Mouse (Mus musculus) E14TG2a.4 (cell line): Measurements from ENCODE around the gene Hist1h3b.
A peak's percentile ranks its signal among the peaks of the same experiment; 100 is the strongest.
"Not testable (repeated sequence)": the region's sequence is repeated elsewhere in the genome, so short reads cannot be mapped to it uniquely, and the experiment has no call there.

Experiments
- H3K27me3 ChIP-seq: 2 replicates; pipeline ENCODE4 v1.6.1; 2014; ENCODE audit warnings: low read length, control low read depth; ENCODE audit not compliant: insufficient read depth
- H3K36me3 ChIP-seq: 2 replicates; pipeline ENCODE4 v1.6.1; 2014; ENCODE audit warnings: low read length, control low read depth; ENCODE audit not compliant: insufficient read depth
- H3K4me1 ChIP-seq: replicated peaks from 2 replicates; pipeline ENCODE4 v1.6.1; 2014; ENCODE audit warnings: low read depth, low read length, control low read depth
- H3K4me3 ChIP-seq: replicated peaks from 2 replicates; pipeline ENCODE4 v1.5.1; 2014; ENCODE audit warnings: mild to moderate bottlenecking, low read length
- H3K9me3 ChIP-seq: 2 replicates; pipeline ENCODE4 v1.6.1; 2014; ENCODE audit warnings: low read length, control low read depth
- CTCF ChIP-seq: conservative IDR thresholded peaks from 2 replicates; pipeline ENCODE4 v1.5.1; 2014; ENCODE audit warnings: low read length
- NANOG ChIP-seq: IDR thresholded peaks from 2 replicates; pipeline ENCODE4 v1.6.1; 2014; ENCODE audit warnings: borderline replicate concordance, low read length, mixed read lengths
- POU5F1 ChIP-seq: IDR thresholded peaks from 2 replicates; pipeline ENCODE4 v1.6.1; 2014; ENCODE audit warnings: low read length, borderline replicate concordance

The Hist1h3b gene

GRCm38 (mm10) chr13:23763586-23764323 lies 11.7 kb downstream of the Hist1h3b start, which contains the start of gene Hist1h1a:
TSS of gene Hist1h1a (plus strand) at chr13:23763666.
- peaks cover 40% of the 10 kb centered on the region for H3K4me1 ChIP-seq
- no peak for TF ChIP-seq CTCF
- TF ChIP-seq POU5F1, result no peak
- no peak for TF ChIP-seq NANOG
- H3K4me3 ChIP-seq, result peak within 1 kb of the TSS; percentile 79
- no peaks in the 10 kb centered on the region for H3K36me3 ChIP-seq
- H3K9me3 ChIP-seq, result no peaks in the 10 kb centered on the region
- no peaks in the 10 kb centered on the region for H3K27me3 ChIP-seq

GRCm38 (mm10) chr13:23764324-23765171 lies 12.5 kb downstream of the Hist1h3b start:
- Histone ChIP-seq H3K4me1 (peaks cover 32% of the 10 kb centered on the region), H3K4me3 (peak overlapping the region; percentile 79), H3K36me3 (no peaks in the 10 kb centered on the region), H3K9me3 (no peaks in the 10 kb centered on the region), H3K27me3 (no peaks in the 10 kb centered on the region)
- TF ChIP-seq POU5F1 (no peak), CTCF (no peak)

DNA sequence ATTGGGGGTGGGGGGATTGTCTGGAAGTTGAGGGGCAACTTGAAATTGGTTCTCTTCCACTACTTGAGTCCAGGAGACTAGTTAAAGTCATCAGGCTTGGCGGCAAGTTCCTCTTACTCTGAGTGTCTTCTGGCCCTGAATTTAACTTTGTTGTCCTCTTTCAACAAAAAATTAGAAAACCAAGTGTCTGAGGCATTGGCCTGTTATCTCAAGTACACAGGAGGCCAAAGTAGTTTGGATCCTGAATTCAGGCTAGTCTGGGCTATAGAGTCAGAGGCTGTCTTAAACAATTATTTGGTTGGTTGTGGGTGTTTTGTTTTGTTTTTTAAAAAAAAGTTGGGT lies 13.1 kb downstream of the Hist1h3b start:
- peaks cover 28% of the 10 kb centered on the region for H3K4me1 ChIP-seq
- peak overlapping the region; percentile 79 for H3K4me3 ChIP-seq
- H3K27me3 ChIP-seq, result no peaks in the 10 kb centered on the region
- H3K9me3 ChIP-seq, result no peaks in the 10 kb centered on the region
- no peaks in the 10 kb centered on the region for H3K36me3 ChIP-seq
- TF ChIP-seq CTCF (no peak), NANOG (no peak)

GRCm38 (mm10) chr13:23766772-23767171 lies 14.7 kb downstream of the Hist1h3b start:
- TF ChIP-seq POU5F1 (no peak), NANOG (no peak), CTCF (no peak)
- Histone ChIP-seq H3K27me3 (no peaks in the 10 kb centered on the region), H3K9me3 (no peaks in the 10 kb centered on the region), H3K4me3 (no peak overlapping the region), H3K36me3 (no peaks in the 10 kb centered on the region), H3K4me1 (peaks cover 40% of the 10 kb centered on the region)

DNA sequence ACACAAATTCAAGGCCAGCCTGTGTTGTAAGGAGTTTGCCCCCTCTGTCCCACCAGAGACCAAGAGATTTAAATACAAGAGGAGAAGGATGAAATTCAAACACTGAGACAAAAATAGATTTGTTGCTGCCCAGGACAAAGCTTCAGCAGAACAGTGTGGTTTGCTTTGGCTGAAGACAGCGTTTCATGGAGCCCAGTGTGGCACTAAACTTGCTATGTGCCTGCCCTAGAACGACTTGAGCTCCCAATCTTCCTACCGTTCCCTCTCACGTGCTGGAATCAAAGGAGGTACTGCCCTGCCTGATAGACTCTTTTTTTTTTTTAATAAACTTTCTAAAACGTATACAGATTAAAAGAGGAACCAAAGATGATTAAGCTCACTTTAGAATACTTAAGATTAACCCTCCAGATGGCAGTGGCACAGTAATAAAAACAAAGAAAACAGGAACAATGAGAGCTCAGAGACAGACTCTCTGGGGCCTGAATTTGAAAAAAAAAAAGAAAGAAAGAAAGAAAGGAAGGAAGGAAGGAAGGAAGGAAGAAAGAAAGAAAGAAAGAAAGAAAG lies 16.8 kb downstream of the Hist1h3b start:
- no peak overlapping the region for H3K4me3 ChIP-seq
- no peaks in the 10 kb centered on the region for H3K9me3 ChIP-seq
- TF ChIP-seq CTCF, result no peak
- TF ChIP-seq POU5F1, result no peak
- no peak for TF ChIP-seq NANOG
- no peaks in the 10 kb centered on the region for H3K27me3 ChIP-seq
- H3K4me1 ChIP-seq, result peaks cover 54% of the 10 kb centered on the region
- no peaks in the 10 kb centered on the region for H3K36me3 ChIP-seq

GRCm38 (mm10) chr13:23769613-23770012 lies 17.5 kb downstream of the Hist1h3b start, which contains the start of gene Trim38:
TSS of gene Trim38 (plus strand) at chr13:23769913.
- not testable (repeated sequence) for H3K9me3 ChIP-seq, H3K36me3 ChIP-seq, H3K27me3 ChIP-seq, H3K4me3 ChIP-seq
- peaks cover 47% of the 10 kb centered on the region for H3K4me1 ChIP-seq

DNA sequence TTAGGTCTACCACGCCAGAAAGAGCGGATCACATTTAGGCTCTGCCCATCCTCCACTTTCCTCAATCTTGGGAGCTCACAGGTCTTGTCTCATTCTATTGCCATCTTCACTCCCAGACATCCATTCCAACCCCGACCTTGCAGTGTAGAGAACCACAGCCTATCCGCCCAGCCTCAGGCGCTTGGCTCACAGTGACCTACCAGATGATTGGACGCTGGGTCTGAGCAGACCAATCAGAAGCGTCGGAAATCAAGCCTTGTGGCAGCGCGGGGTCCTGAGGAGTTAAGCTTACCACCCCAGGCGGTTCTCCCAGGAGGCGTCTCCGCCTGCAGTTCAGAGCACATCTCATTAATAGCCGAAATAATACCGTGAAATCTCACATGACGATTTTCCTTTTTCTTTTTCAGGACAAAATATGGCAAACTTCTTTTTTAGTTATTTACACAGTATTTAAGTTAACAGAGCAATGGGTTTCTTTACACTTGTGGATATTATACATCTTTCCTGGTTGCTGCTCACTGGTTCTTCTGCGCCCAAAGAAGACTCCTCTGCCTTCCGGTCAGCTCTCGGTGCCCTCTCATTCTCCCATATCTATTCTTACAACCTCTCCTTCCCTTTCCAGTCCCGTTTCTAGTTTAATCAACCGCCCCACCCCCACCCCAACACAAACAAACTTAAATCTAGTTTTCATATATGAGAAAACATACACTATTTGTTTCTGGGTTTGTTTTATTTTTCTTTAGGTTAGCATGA lies 20.7 kb downstream of the Hist1h3b start:
- TF ChIP-seq NANOG, result no peak
- no peak for TF ChIP-seq POU5F1
- no peak for TF ChIP-seq CTCF
- Histone ChIP-seq H3K27me3 (no peaks in the 10 kb centered on the region), H3K9me3 (no peaks in the 10 kb centered on the region), H3K4me3 (no peak overlapping the region), H3K4me1 (peaks cover 43% of the 10 kb centered on the region), H3K36me3 (no peaks in the 10 kb centered on the region)

DNA sequence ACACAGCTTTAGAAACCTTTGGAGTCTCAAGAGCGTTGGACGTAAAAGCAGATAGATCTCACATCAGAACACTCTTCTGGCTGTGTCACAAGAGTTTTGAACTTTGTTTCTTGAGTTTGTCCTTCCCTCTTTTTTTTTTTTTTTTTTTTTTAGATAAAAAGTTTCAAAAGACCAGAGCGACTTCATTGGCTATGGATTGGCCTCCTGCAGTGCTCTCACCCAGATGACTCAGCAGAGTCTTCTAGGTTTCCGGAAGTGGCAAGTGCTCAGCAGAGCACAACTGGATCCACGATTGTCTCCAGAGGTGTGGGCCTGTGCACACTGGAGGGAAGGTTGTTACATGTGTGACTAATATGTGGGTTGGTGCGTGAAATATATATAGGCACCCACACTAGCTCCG lies 26.3 kb downstream of the Hist1h3b start:
- peaks cover 25% of the 10 kb centered on the region for H3K4me1 ChIP-seq
- no peaks in the 10 kb centered on the region for H3K27me3 ChIP-seq
- H3K4me3 ChIP-seq, result no peak overlapping the region
- TF ChIP-seq CTCF (no peak), POU5F1 (no peak)
- no peaks in the 10 kb centered on the region for H3K36me3 ChIP-seq
- 0 out of 2 replicates have a peak, but pooled peaks cover 3% of the 10 kb centered on the region for H3K9me3 ChIP-seq
